Comparison of ENCODE assay signal across 14 mouse cellular contexts in genomic region chr2:50635896-50636295, GRCm38 (mm10).
"Had no signal": no experiment of that assay in that cellular context is flagged by ENCODE, and none has a peak within 500 bp of the region (broad histone marks: within the 10 kb centered on the region; RNA-seq: fewer than 3 reads in every experiment).

No protein-coding gene starts in this region.

- H3K36me3 ChIP-seq: midbrain, embryonic 12.5 days; neural tube, embryonic 13.5 days; stomach, embryonic 15.5 days had no signal

- H3K4me2 ChIP-seq: lung, embryonic 14.5 days; midbrain, embryonic 12.5 days; neural tube, embryonic 13.5 days; stomach, embryonic 15.5 days had no signal

- H3K4me3 ChIP-seq: midbrain, embryonic 12.5 days; myocyte; neural tube, embryonic 13.5 days; stomach, embryonic 15.5 days had no signal

- H3K9ac ChIP-seq: lung, embryonic 14.5 days; midbrain, embryonic 12.5 days; neural tube, embryonic 13.5 days; stomach, embryonic 15.5 days had no signal

- ATAC-seq: midbrain, embryonic 16.5 days had no signal

- DNase-seq: lung, adult 18-20 months; lung, embryonic 14.5 days; lung, postnatal 10 days; lung, postnatal 4 days; midbrain, embryonic 14.5 days; right cerebral cortex, postnatal 14 days; thymus, adult 2 months; thymus, postnatal 36 days had no signal

- H3K4me1 ChIP-seq: midbrain, embryonic 12.5 days; neural tube, embryonic 13.5 days; stomach, embryonic 15.5 days had no signal

- H3K27me3 ChIP-seq: midbrain, embryonic 12.5 days; neural tube, embryonic 13.5 days; stomach, embryonic 15.5 days had no signal

- H3K27ac ChIP-seq: midbrain, embryonic 12.5 days; neural tube, embryonic 13.5 days; stomach, embryonic 15.5 days; stomach, postnatal 0 days had no signal

- H3K9me3 ChIP-seq: midbrain, embryonic 12.5 days; neural tube, embryonic 13.5 days; stomach, embryonic 15.5 days had no signal
